Mouse (Mus musculus) midbrain, postnatal 0 days (tissue): ENCODE results near the gene B4galnt3. TPM values are rescaled to one million over a fixed set of nuclear protein-coding genes. Genes with fewer than 3 reads are reported as not detected.

Experiments used
- ATAC-seq: fragments of 200-750 bp; cut with Nextera tagmentation; 2 replicates; pipeline ENCODE4 v1.8.0; 2017; ENCODE audit warnings: moderate number of reproducible peaks, mild to moderate bottlenecking, moderate TSS enrichment, moderate library complexity; ENCODE audit not compliant: low FRiP score
- DNase-seq: peaks from one replicate; pipeline ENCODE4 v3.0.0-alpha.2; 2015; ENCODE audit warnings: low spot score
- H3K27ac ChIP-seq: fragments of 300-500 bp; sonication (generic); 2 replicates; pipeline ENCODE4 v1.5.1; 2014; ENCODE audit warnings: low read depth, mild to moderate bottlenecking, low read length, mixed read lengths
- H3K27me3 ChIP-seq: fragments of 300-500 bp; sonication (generic); 2 replicates; pipeline ENCODE4 v1.6.1; 2014; ENCODE audit warnings: low read length, control low read depth, mixed read lengths; ENCODE audit not compliant: insufficient read depth
- H3K36me3 ChIP-seq: fragments of 300-500 bp; sonication (generic); 2 replicates; pipeline ENCODE4 v1.6.1; 2014; ENCODE audit warnings: low read length, control low read depth, mixed read lengths; ENCODE audit not compliant: insufficient read depth
- H3K4me1 ChIP-seq: fragments of 300-500 bp; sonication (generic); 2 replicates; pipeline ENCODE4 v1.6.1; 2014; ENCODE audit warnings: mild to moderate bottlenecking, control low read depth, antibody characterized with exemption, low read length, mixed read lengths; ENCODE audit not compliant: insufficient read depth
- H3K4me2 ChIP-seq: fragments of 300-500 bp; sonication (generic); 2 replicates; pipeline ENCODE4 v1.6.1; 2014; ENCODE audit warnings: low read depth, mild to moderate bottlenecking, low read length, mixed read lengths; ENCODE audit not compliant: poor library complexity, severe bottlenecking
- H3K4me3 ChIP-seq: fragments of 300-500 bp; sonication (generic); 2 replicates; pipeline ENCODE4 v1.5.1; 2014; ENCODE audit warnings: low read depth, mild to moderate bottlenecking, low read length, moderate library complexity
- H3K9ac ChIP-seq: fragments of 300-500 bp; sonication (generic); replicated peaks from 2 replicates; pipeline ENCODE4 v1.6.1; 2014; ENCODE audit warnings: mild to moderate bottlenecking, low read length, moderate library complexity, mixed read lengths; ENCODE audit not compliant: poor library complexity, severe bottlenecking
- H3K9me3 ChIP-seq: fragments of 300-500 bp; sonication (generic); 2 replicates; pipeline ENCODE4 v1.6.1; 2016; ENCODE audit warnings: low read length, control low read depth
- CTCF ChIP-seq: IDR thresholded peaks from 2 replicates; pipeline ENCODE4 v1.5.1; 2016; ENCODE audit warnings: antibody characterized with exemption, mild to moderate bottlenecking
- WGBS: fragments of 180-500 bp; shearing (Covaris S2); extraction: QIAGEN DNeasy Blood & Tissue Kit; methylation state at CpG from one replicate; pipeline ENCODE4 v1.1.7; 2014; 5-methylcytosine and 5-hydroxymethylcytosine counted together
- polyA plus RNA-seq: library from polyadenylated mRNA; unstranded; fragments of >200 nt; fragmentation: Nextera tagmentation; extraction: Ambion mirVana; gene quantifications from 2 replicates; pipeline ENCODE4 v1.2.1, GENCODE M21; 2015
- total RNA-seq: library from RNA; depleted of rRNA; stranded (reverse); fragments of >200 nt; gene quantifications from 2 replicates; pipeline ENCODE4 v1.2.3, GENCODE M21; 2014

B4galnt3 gene
- total and polyA plus RNA-seq, 2 experiments from 2014 or later: 0.16 to 0.82 TPM

- no peaks in the 10 kb centered on the region for H3K27me3 ChIP-seq
- H3K9ac ChIP-seq: no peak overlapping the region
- H3K4me1 ChIP-seq: no peaks in the 10 kb centered on the region
- DNase-seq (no peak), ATAC-seq (no peak)
- no peak overlapping the region for H3K4me2 ChIP-seq
- TF ChIP-seq CTCF: no peak
- no peaks in the 10 kb centered on the region for H3K9me3 ChIP-seq
- H3K36me3 ChIP-seq: no peaks in the 10 kb centered on the region
- no peak overlapping the region for H3K4me3 ChIP-seq
- WGBS: 90% methylated on average over 6 of the region's 6 CpGs
- H3K27ac ChIP-seq: no peak overlapping the region
Observed at GRCm38 (mm10) chr6:120179044-120179755, 115.2 kb downstream of the B4galnt3 start.

GRCm38 (mm10) chr6:120175650-120176049, 118.7 kb downstream of the B4galnt3 start:
- no peak for ATAC-seq
- H3K4me2 ChIP-seq: no peak overlapping the region
- no peak for DNase-seq
- TF ChIP-seq CTCF: no peak
- H3K9ac ChIP-seq: no peak overlapping the region
- no peaks in the 10 kb centered on the region for H3K27me3 ChIP-seq
- H3K27ac ChIP-seq: no peak overlapping the region
- no peaks in the 10 kb centered on the region for H3K36me3 ChIP-seq
- H3K4me1 ChIP-seq: no peaks in the 10 kb centered on the region
- no peak overlapping the region for H3K4me3 ChIP-seq
- H3K9me3 ChIP-seq: no peaks in the 10 kb centered on the region
- WGBS: over 99% methylated on average over 4 of the region's 4 CpGs

- ATAC-seq: no peak
- H3K9me3 ChIP-seq: no peaks in the 10 kb centered on the region
Observed at GRCm38 (mm10) chr6:120174602-120175115, 119.7 kb downstream of the B4galnt3 start.

GRCm38 (mm10) chr6:120174028-120174601, 120.2 kb downstream of the B4galnt3 start:
- Histone ChIP-seq H3K4me2 (no peak overlapping the region), H3K27me3 (no peaks in the 10 kb centered on the region), H3K9me3 (no peaks in the 10 kb centered on the region), H3K4me1 (no peaks in the 10 kb centered on the region), H3K9ac (no peak overlapping the region), H3K27ac (no peak overlapping the region), H3K36me3 (no peaks in the 10 kb centered on the region), H3K4me3 (no peak overlapping the region)
- no peak for TF ChIP-seq CTCF
- DNase-seq (no peak), ATAC-seq (no peak)
- 89% methylated on average over 6 of the region's 6 CpGs for WGBS

More at GRCm38 (mm10) chr6:120174602-120175115, 119.7 kb downstream of the B4galnt3 start:
- Histone ChIP-seq H3K36me3 (no peaks in the 10 kb centered on the region), H3K4me2 (no peak overlapping the region), H3K27me3 (no peaks in the 10 kb centered on the region), H3K9ac (no peak overlapping the region), H3K4me1 (no peaks in the 10 kb centered on the region), H3K27ac (no peak overlapping the region), H3K4me3 (no peak overlapping the region)
- DNase-seq: no peak
- no peak for TF ChIP-seq CTCF
- WGBS: 75% methylated on average over 7 of the region's 7 CpGs

- Histone ChIP-seq H3K9ac (no peak overlapping the region), H3K36me3 (no peaks in the 10 kb centered on the region), H3K4me3 (no peak overlapping the region), H3K27ac (no peak overlapping the region), H3K4me1 (no peaks in the 10 kb centered on the region), H3K4me2 (no peak overlapping the region), H3K9me3 (no peaks in the 10 kb centered on the region), H3K27me3 (no peaks in the 10 kb centered on the region)
- whole genome bisulfite sequencing: 87% methylated on average over 8 of the region's 8 CpGs
- ATAC-seq: no peak
- no peak for DNase-seq
- TF ChIP-seq CTCF: no peak
Observed at GRCm38 (mm10) chr6:120172294-120173017, 121.9 kb downstream of the B4galnt3 start.

- H3K9me3 ChIP-seq: no peaks in the 10 kb centered on the region
- DNase-seq (no peak), ATAC-seq (no peak)
- no peak overlapping the region for H3K4me3 ChIP-seq
- no peak overlapping the region for H3K4me2 ChIP-seq
- 78% methylated on average over 4 of the region's 4 CpGs for WGBS
- no peaks in the 10 kb centered on the region for H3K27me3 ChIP-seq
- no peak for TF ChIP-seq CTCF
- H3K36me3 ChIP-seq: no peaks in the 10 kb centered on the region
- no peak overlapping the region for H3K9ac ChIP-seq
- no peak overlapping the region for H3K27ac ChIP-seq
- no peaks in the 10 kb centered on the region for H3K4me1 ChIP-seq
Observed at GRCm38 (mm10) chr6:120167574-120167973, 126.8 kb downstream of the B4galnt3 start.
